Mouse (Mus musculus) spleen, adult 2 months (tissue): Measurements from ENCODE around the gene Osgep. TPM values are rescaled to one million over a fixed set of nuclear protein-coding genes. Genes with fewer than 3 reads are reported as not detected.
A peak's percentile ranks its signal among the peaks of the same experiment; 100 is the strongest.
"Not testable (repeated sequence)": the region's sequence is repeated elsewhere in the genome, so short reads cannot be mapped to it uniquely, and the experiment has no call there.

ENCODE experiments used
- DNase-seq, 2 experiments: peaks; one replicate each; pipeline versions ENCODE4 v3.0.0 to v3.0.0-alpha.2; 2012 to 2021; ENCODE audit warnings: low spot score in 2 of 2, low read depth in 1 of 2
- H3K27ac ChIP-seq: fragments of 200-500 bp; 2 replicates; pipeline ENCODE4 v1.5.1; 2012; ENCODE audit warnings: low read length, inconsistent platforms; ENCODE audit not compliant: insufficient read depth
- H3K27me3 ChIP-seq: fragments of 200-500 bp; 2 replicates; pipeline ENCODE4 v1.6.1; 2012; ENCODE audit warnings: mild to moderate bottlenecking, moderate library complexity, low read length, inconsistent platforms; ENCODE audit not compliant: control insufficient read depth, insufficient read depth
- H3K36me3 ChIP-seq: fragments of 200-500 bp; 2 replicates; pipeline ENCODE4 v1.6.1; 2012; ENCODE audit warnings: mild to moderate bottlenecking, low read length, inconsistent platforms; ENCODE audit not compliant: control insufficient read depth, insufficient read depth
- H3K4me1 ChIP-seq: fragments of 200-500 bp; 2 replicates; pipeline ENCODE4 v1.6.1; 2011; ENCODE audit warnings: inconsistent platforms; ENCODE audit not compliant: control insufficient read depth, insufficient read depth, insufficient read length
- H3K4me3 ChIP-seq: fragments of 200-500 bp; 2 replicates; pipeline ENCODE4 v1.5.1; 2011; ENCODE audit warnings: mild to moderate bottlenecking, inconsistent platforms; ENCODE audit not compliant: insufficient read depth, insufficient read length; ENCODE audit errors: extremely low read depth
- CTCF ChIP-seq: fragments of 200-500 bp; IDR thresholded peaks from 2 replicates; pipeline ENCODE4 v1.5.1; 2011; ENCODE audit warnings: mild to moderate bottlenecking, inconsistent platforms; ENCODE audit not compliant: insufficient read depth, insufficient read length, insufficient replicate concordance; ENCODE audit errors: extremely low read depth
- POLR2A ChIP-seq: fragments of 200-500 bp; IDR thresholded peaks from 2 replicates; pipeline ENCODE4 v1.6.1; 2011; ENCODE audit warnings: low read depth, low read length, inconsistent platforms
- WGBS: fragments of 180-500 bp; shearing (Covaris S2); methylation state at CpG from one replicate; pipeline ENCODE4 v1.1.7; 2018; 5-methylcytosine and 5-hydroxymethylcytosine counted together
- polyA plus RNA-seq: library from polyadenylated mRNA; depleted of rRNA; stranded (reverse); fragments of >200 nt; gene quantifications from 2 replicates; pipeline ENCODE4 v1.2.3, GENCODE M21; 2012

Gene Osgep
- polyA plus RNA-seq, 1 experiment, result 74.2 TPM

GRCm38 (mm10) chr14:50930754-50931492, 6.2 kb upstream of the Osgep start, which contains the start of the genes Pip4p1 and Pnp:
Gene Pip4p1 (minus strand): TSS chr14:50930856.
Gene Pnp (plus strand): TSS chr14:50931082.
- DNase-seq, result peak; percentile 100
- Histone ChIP-seq H3K36me3 (peaks cover 31% of the 10 kb centered on the region), H3K27ac (peak within 1 kb of the TSS; percentile 95), H3K4me3 (peak within 1 kb of the TSS; percentile 75), H3K27me3 (no peaks in the 10 kb centered on the region), H3K4me1 (peaks cover 8% of the 10 kb centered on the region; the same call in 1 of the 2 replicates)
- TF ChIP-seq POLR2A, result peak; percentile 46
- TF ChIP-seq CTCF, result no peak
- WGBS, result 1% methylated on average over 68 of the region's 68 CpGs

- Histone ChIP-seq H3K4me1 (peaks cover 8% of the 10 kb centered on the region; the same call in 1 of the 2 replicates), H3K36me3 (peaks cover 31% of the 10 kb centered on the region), H3K4me3 (peak overlapping the region; percentile 75), H3K27me3 (no peaks in the 10 kb centered on the region), H3K27ac (peak overlapping the region; percentile 95)
- peak; percentile 70 to 71 for DNase-seq
- TF ChIP-seq CTCF (no peak), POLR2A (no peak)
- WGBS, result under 1% methylated on average over 37 of the region's 38 CpGs
These were observed 5.7 kb upstream of the Osgep start for GRCm38 (mm10) chr14:50930377-50930753.

- H3K4me3 ChIP-seq, result peak overlapping the region; percentile 75
- peak overlapping the region; percentile 95 for H3K27ac ChIP-seq
- peaks cover 8% of the 10 kb centered on the region; the same call in 1 of the 2 replicates for H3K4me1 ChIP-seq
- 2% methylated on average over 10 of the region's 10 CpGs for WGBS
- H3K27me3 ChIP-seq, result no peaks in the 10 kb centered on the region
- H3K36me3 ChIP-seq, result peaks cover 31% of the 10 kb centered on the region
- TF ChIP-seq POLR2A (no peak; the same call in 1 of the 2 replicates), CTCF (no peak)
- peak; percentile 37 to 38 for DNase-seq
These were observed 5.3 kb upstream of the Osgep start for GRCm38 (mm10) chr14:50929951-50930350.

GRCm38 (mm10) chr14:50927366-50927765, 2.7 kb upstream of the Osgep start:
- Histone ChIP-seq H3K36me3 (peaks cover 31% of the 10 kb centered on the region), H3K27ac (no peak overlapping the region), H3K27me3 (no peaks in the 10 kb centered on the region), H3K4me1 (peaks cover 8% of the 10 kb centered on the region; the same call in 1 of the 2 replicates), H3K4me3 (no peak overlapping the region)
- 93% methylated on average over 3 of the region's 3 CpGs for WGBS
- DNase-seq, result no peak
- TF ChIP-seq CTCF (no peak), POLR2A (no peak)

GRCm38 (mm10) chr14:50925111-50925920, 623 bp upstream of the Osgep start:
- H3K4me1 ChIP-seq, result peaks cover 8% of the 10 kb centered on the region; the same call in 1 of the 2 replicates
- no peaks in the 10 kb centered on the region for H3K27me3 ChIP-seq
- H3K4me3 ChIP-seq, result peak overlapping the region; percentile 85
- 2% methylated on average over 38 of the region's 38 CpGs for WGBS
- H3K36me3 ChIP-seq, result peaks cover 31% of the 10 kb centered on the region
- no peak for DNase-seq
- peak overlapping the region; percentile 55 for H3K27ac ChIP-seq
- TF ChIP-seq CTCF, result no peak
- no peak for TF ChIP-seq POLR2A

GRCm38 (mm10) chr14:50923437-50923836, 1.3 kb downstream of the Osgep start:
- WGBS, result 71% methylated on average over 1 of the region's 1 CpGs
- DNase-seq, H3K4me3 ChIP-seq, H3K4me1 ChIP-seq, H3K27me3 ChIP-seq, H3K27ac ChIP-seq: not testable (repeated sequence)
- H3K36me3 ChIP-seq, result peaks cover 25% of the 10 kb centered on the region

GRCm38 (mm10) chr14:50911356-50911755, 13.3 kb downstream of the Osgep start:
- no peak for DNase-seq

More at GRCm38 (mm10) chr14:50911356-50911755, 13.3 kb downstream of the Osgep start:
- H3K4me1 ChIP-seq, result no peaks in the 10 kb centered on the region
- H3K4me3 ChIP-seq, result no peak overlapping the region
- TF ChIP-seq POLR2A (no peak), CTCF (no peak)
- 88% methylated on average over 3 of the region's 3 CpGs for WGBS
- H3K27ac ChIP-seq, result no peak overlapping the region
- no peaks in the 10 kb centered on the region for H3K27me3 ChIP-seq
- H3K36me3 ChIP-seq, result peaks cover 17% of the 10 kb centered on the region
